Mouse (Mus musculus): ENCODE measurements around the gene Ccnq.

The Ccnq gene

DNA sequence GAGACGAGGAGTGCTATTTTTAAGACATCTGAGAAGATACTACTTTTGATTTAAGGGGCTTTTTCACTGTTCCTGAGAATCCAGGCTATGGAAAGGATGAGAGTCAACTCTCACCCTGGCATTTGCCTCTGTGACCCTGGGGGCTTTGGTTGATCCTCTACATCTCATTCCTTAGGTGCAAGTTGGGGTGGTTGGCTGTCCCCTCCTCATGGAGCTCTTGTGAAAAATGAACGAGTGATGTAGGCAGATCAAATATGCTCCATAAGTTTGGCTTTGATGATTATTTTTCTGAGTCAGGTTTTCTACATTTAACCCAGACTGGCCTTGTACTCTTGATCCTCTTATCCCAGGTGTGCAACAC lies 294 bp upstream of the Ccnq start:
- no peaks in the 10 kb centered on the region for H3K9me3 ChIP-seq (ENCODE audit: low read length)
- H3K27me3 ChIP-seq (ENCODE audit: insufficient read depth, low read length): peaks cover 3% of the 10 kb centered on the region
- peaks cover 21% of the 10 kb centered on the region for H3K36me3 ChIP-seq (ENCODE audit: insufficient read depth, low read length)
- TF ChIP-seq POU5F1 (IDR thresholded peaks at IDR 0.05; ENCODE audit: borderline replicate concordance, low read length) (no peak), CTCF (conservative IDR thresholded peaks at IDR 0.05; ENCODE audit: low read length) (no peak), NANOG (IDR thresholded peaks at IDR 0.05; ENCODE audit: borderline replicate concordance, low read length) (no peak)
- peaks cover 16% of the 10 kb centered on the region for H3K4me1 ChIP-seq (replicated peaks; ENCODE audit: low read depth, low read length)
- H3K4me3 ChIP-seq (replicated peaks; ENCODE audit: low read length): peak overlapping the region; percentile 87

DNA sequence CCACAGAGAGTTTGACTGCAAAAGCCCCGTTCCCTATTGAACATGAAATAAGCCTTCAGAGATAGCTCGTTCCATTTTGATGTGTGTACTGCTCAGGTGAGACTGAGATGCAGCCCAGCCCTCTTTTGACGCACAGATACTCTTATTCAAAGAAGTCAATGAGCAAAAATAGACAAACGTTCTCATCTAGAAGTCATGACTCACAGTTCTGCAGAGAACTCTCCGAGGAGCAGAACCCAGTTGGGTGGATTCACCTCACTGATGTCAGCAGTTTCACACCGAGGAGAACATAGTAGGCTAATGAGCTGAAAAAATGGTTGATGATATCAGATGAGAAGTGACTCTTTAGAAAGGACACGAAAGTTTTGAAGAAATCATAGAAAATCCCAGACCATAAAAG lies 5.3 kb downstream of the Ccnq start:
- TF ChIP-seq CTCF (conservative IDR thresholded peaks at IDR 0.05; ENCODE audit: low read length): no peak
- no peak for TF ChIP-seq POU5F1 (IDR thresholded peaks at IDR 0.05; ENCODE audit: borderline replicate concordance, low read length)
- TF ChIP-seq NANOG (IDR thresholded peaks at IDR 0.05; ENCODE audit: borderline replicate concordance, low read length): no peak
- Histone ChIP-seq H3K9me3 (ENCODE audit: low read length) (no peaks in the 10 kb centered on the region), H3K27me3 (ENCODE audit: insufficient read depth, low read length) (no peaks in the 10 kb centered on the region), H3K4me1 (replicated peaks; ENCODE audit: low read depth, low read length) (peaks cover 16% of the 10 kb centered on the region), H3K4me3 (replicated peaks; ENCODE audit: low read length) (no peak overlapping the region), H3K36me3 (ENCODE audit: insufficient read depth, low read length) (peaks cover 21% of the 10 kb centered on the region)

DNA sequence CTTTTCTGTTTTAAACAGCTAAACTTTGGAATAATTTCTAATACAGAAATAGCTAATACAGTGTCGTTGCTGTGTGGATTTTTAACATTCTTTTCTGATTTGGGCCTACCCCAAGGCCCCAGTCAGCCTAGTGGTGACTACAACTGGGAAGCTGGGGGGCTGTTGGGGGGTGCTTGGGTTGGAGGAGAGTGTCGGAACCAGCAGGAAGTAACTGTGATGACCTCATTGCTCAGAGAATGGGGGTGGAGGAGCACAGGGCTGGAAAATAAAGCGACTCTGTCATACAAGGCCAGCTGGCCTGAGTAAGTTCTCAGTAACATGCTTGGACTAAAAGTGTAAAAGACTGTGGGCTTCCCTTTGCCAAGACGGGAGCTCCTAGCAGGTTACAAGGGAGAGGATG lies 6.1 kb downstream of the Ccnq start:
- no peak for TF ChIP-seq CTCF (conservative IDR thresholded peaks at IDR 0.05; ENCODE audit: low read length)
- no peak for TF ChIP-seq POU5F1 (IDR thresholded peaks at IDR 0.05; ENCODE audit: borderline replicate concordance, low read length)
- no peak for TF ChIP-seq NANOG (IDR thresholded peaks at IDR 0.05; ENCODE audit: borderline replicate concordance, low read length)
- no peaks in the 10 kb centered on the region for H3K27me3 ChIP-seq (ENCODE audit: insufficient read depth, low read length)
- H3K9me3 ChIP-seq (ENCODE audit: low read length): no peaks in the 10 kb centered on the region
- peaks cover 21% of the 10 kb centered on the region for H3K36me3 ChIP-seq (ENCODE audit: insufficient read depth, low read length)
- no peak overlapping the region for H3K4me3 ChIP-seq (replicated peaks; ENCODE audit: low read length)
- H3K4me1 ChIP-seq (replicated peaks; ENCODE audit: low read depth, low read length): peaks cover 13% of the 10 kb centered on the region

DNA sequence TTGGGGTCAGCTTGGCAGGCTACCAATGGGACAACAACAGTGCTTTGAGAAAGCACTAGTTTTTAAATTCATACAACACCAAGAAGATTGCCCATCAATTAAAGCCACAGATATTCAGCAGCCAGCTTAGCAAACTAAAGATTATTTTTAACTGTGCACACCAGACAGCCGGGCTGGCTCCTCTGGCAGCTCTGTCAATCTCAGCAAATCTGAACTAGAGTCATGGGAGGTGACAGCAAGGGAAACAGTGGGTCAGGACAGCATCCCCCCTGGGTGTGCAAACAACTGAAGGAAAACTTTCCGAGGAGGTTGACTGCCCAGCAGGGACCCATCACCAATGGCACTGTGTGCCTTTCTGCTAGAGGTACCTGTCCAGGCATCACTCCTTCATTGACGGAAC lies 9.1 kb downstream of the Ccnq start:
- TF ChIP-seq CTCF (conservative IDR thresholded peaks at IDR 0.05; ENCODE audit: low read length) (no peak), POU5F1 (IDR thresholded peaks at IDR 0.05; ENCODE audit: borderline replicate concordance, low read length) (no peak), NANOG (IDR thresholded peaks at IDR 0.05; ENCODE audit: borderline replicate concordance, low read length) (no peak)
- H3K27me3 ChIP-seq (ENCODE audit: insufficient read depth, low read length): no peaks in the 10 kb centered on the region
- peaks cover 3% of the 10 kb centered on the region; the same call in 1 of the 2 replicates for H3K4me1 ChIP-seq (replicated peaks; ENCODE audit: low read depth, low read length)

DNA sequence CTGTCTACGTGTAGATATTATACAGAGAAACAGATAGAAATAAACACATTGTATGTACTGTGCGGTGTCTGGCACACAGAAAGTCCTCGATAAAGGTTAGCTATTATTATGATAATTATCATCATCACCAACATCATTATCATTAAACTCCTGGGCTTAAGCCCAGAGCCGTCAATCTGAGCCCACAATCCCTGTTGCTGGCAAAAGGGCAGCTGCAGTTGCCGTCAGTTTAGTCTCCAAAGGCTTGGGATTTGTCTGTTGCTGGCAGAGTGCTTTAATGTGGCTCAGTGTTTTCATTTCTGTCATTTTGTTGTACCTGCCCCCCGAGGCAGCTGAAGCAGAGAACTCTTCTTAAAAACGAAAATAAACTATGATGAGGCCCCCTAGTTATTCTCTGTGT lies 9.6 kb downstream of the Ccnq start:
- TF ChIP-seq CTCF (conservative IDR thresholded peaks at IDR 0.05; ENCODE audit: low read length): no peak
- no peak for TF ChIP-seq NANOG (IDR thresholded peaks at IDR 0.05; ENCODE audit: borderline replicate concordance, low read length)
- no peak for TF ChIP-seq POU5F1 (IDR thresholded peaks at IDR 0.05; ENCODE audit: borderline replicate concordance, low read length)
- H3K9me3 ChIP-seq (ENCODE audit: low read length): no peaks in the 10 kb centered on the region
- no peak overlapping the region for H3K4me3 ChIP-seq (replicated peaks; ENCODE audit: low read length)
- H3K4me1 ChIP-seq (replicated peaks; ENCODE audit: low read depth, low read length): peaks cover 3% of the 10 kb centered on the region; the same call in 1 of the 2 replicates
- no peaks in the 10 kb centered on the region for H3K36me3 ChIP-seq (ENCODE audit: insufficient read depth, low read length)
- H3K27me3 ChIP-seq (ENCODE audit: insufficient read depth, low read length): no peaks in the 10 kb centered on the region

More for the DNA sequence above, 9.1 kb downstream of the Ccnq start:
- Histone ChIP-seq H3K9me3 (ENCODE audit: low read length) (no peaks in the 10 kb centered on the region), H3K36me3 (ENCODE audit: insufficient read depth, low read length) (no peaks in the 10 kb centered on the region), H3K4me3 (replicated peaks; ENCODE audit: low read length) (no peak overlapping the region)

DNA sequence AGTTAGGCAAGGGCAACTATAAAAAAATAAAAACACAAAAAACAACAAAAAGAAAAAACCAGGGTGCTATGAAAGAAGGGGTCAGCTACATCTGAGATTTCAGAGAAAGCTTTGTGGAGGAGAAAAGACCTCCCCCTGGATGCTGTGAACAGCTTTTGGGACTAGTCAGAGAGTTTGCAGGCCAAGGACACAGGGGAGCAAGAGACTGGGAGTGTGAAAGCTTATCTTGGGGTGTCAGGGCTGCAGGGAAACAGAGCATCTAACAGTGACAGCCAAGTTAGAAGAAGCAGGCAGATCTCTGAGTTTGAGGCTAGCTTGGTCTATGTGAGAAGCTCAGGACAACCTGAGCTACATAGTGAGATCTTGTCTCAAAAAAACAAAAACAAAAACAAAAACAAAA lies 12.2 kb downstream of the Ccnq start:
- Histone ChIP-seq H3K36me3 (ENCODE audit: insufficient read depth, low read length) (no peaks in the 10 kb centered on the region), H3K4me3 (replicated peaks; ENCODE audit: low read length) (no peak overlapping the region), H3K9me3 (ENCODE audit: low read length) (no peaks in the 10 kb centered on the region), H3K4me1 (replicated peaks; ENCODE audit: low read depth, low read length) (peaks cover 3% of the 10 kb centered on the region; the same call in 1 of the 2 replicates), H3K27me3 (ENCODE audit: insufficient read depth, low read length) (no peaks in the 10 kb centered on the region)
- TF ChIP-seq POU5F1 (IDR thresholded peaks at IDR 0.05; ENCODE audit: borderline replicate concordance, low read length): no peak
- TF ChIP-seq NANOG (IDR thresholded peaks at IDR 0.05; ENCODE audit: borderline replicate concordance, low read length): no peak
- no peak for TF ChIP-seq CTCF (conservative IDR thresholded peaks at IDR 0.05; ENCODE audit: low read length)

DNA sequence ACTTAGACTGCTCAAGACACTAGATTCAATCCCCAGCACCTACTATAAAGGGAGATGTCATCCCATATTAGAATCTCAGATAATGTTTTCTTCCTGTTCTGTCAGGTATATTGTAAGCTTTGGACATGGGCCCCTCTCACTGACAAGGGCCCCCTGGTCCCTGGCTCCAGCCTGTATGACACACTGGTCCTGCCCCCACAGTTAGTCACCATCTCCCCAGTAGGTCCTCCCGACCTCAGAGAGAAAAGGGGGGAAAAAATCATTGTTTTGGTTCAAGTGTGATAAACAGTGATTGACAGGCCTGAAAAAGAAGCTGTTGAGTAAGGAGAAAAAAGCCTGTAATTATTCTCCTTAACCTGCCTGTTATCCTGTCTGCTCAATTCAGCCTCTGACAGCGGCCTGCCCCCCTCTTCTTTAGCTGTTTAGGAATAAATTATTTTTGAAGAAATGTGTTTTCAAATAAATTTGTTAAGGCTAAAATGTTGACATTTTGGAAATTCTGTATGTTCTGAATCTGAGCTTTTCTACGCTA lies 14.6 kb downstream of the Ccnq start:
- Histone ChIP-seq H3K27me3 (ENCODE audit: insufficient read depth, low read length) (no peaks in the 10 kb centered on the region), H3K9me3 (ENCODE audit: low read length) (no peaks in the 10 kb centered on the region), H3K4me1 (replicated peaks; ENCODE audit: low read depth, low read length) (no peaks in the 10 kb centered on the region; the same call in 1 of the 2 replicates), H3K4me3 (replicated peaks; ENCODE audit: low read length) (no peak overlapping the region), H3K36me3 (ENCODE audit: insufficient read depth, low read length) (no peaks in the 10 kb centered on the region)
- TF ChIP-seq CTCF (conservative IDR thresholded peaks at IDR 0.05; ENCODE audit: low read length): no peak
- TF ChIP-seq NANOG (IDR thresholded peaks at IDR 0.05; ENCODE audit: borderline replicate concordance, low read length): no peak
- no peak for TF ChIP-seq POU5F1 (IDR thresholded peaks at IDR 0.05; ENCODE audit: borderline replicate concordance, low read length)

DNA sequence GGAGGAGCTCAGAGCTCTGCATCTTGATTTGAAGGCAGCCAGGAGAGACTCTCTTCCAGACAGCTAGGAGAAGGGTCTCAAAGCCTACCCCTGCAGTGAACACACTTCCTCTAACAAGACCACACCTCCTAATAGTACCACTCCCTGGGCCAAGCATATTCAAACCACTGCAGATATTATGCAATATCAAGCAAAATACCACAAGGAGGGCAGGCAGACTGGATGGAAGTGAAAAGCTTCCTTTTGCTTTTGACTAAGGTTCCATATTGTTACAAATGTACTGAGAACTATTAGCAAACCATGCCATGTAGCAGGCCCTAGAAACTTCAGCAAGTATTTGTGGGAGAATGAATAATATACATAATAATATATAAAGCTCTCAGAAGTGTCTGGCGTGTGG lies 16.4 kb downstream of the Ccnq start:
- no peaks in the 10 kb centered on the region for H3K27me3 ChIP-seq (ENCODE audit: insufficient read depth, low read length)
- TF ChIP-seq POU5F1 (IDR thresholded peaks at IDR 0.05; ENCODE audit: borderline replicate concordance, low read length): no peak
- H3K36me3 ChIP-seq (ENCODE audit: insufficient read depth, low read length): no peaks in the 10 kb centered on the region
- H3K4me3 ChIP-seq (replicated peaks; ENCODE audit: low read length): no peak overlapping the region
- H3K9me3 ChIP-seq (ENCODE audit: low read length): no peaks in the 10 kb centered on the region
- H3K4me1 ChIP-seq (replicated peaks; ENCODE audit: low read depth, low read length): no peaks in the 10 kb centered on the region

DNA sequence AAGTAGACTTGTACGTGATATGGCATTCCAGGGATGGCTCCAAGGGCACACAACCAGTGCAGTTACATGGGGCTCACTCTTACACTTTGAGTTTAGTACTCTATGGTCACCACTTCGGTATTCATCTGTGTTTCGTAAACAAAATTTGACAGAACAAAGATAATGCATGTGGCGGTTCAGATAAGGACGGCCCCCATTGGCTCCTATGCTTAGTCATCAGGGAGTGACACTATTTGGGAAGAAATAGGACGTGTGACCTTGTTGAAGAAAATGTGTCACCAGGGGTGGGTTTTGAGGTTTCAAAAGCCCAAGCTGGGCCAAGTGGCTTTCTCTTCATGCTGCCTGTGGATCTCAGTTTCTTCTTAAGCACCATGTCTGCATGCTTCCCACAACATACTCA lies 18.9 kb downstream of the Ccnq start:
- TF ChIP-seq NANOG (IDR thresholded peaks at IDR 0.05; ENCODE audit: borderline replicate concordance, low read length): no peak
- TF ChIP-seq CTCF (conservative IDR thresholded peaks at IDR 0.05; ENCODE audit: low read length): no peak
- no peak for TF ChIP-seq POU5F1 (IDR thresholded peaks at IDR 0.05; ENCODE audit: borderline replicate concordance, low read length)
- H3K4me1 ChIP-seq (replicated peaks; ENCODE audit: low read depth, low read length): no peaks in the 10 kb centered on the region
- H3K27me3 ChIP-seq (ENCODE audit: insufficient read depth, low read length): peaks cover 4% of the 10 kb centered on the region; the same call in 1 of the 2 replicates
- H3K36me3 ChIP-seq (ENCODE audit: insufficient read depth, low read length): no peaks in the 10 kb centered on the region
- H3K4me3 ChIP-seq (replicated peaks; ENCODE audit: low read length): no peak overlapping the region
- no peaks in the 10 kb centered on the region for H3K9me3 ChIP-seq (ENCODE audit: low read length)
